Mouse (Mus musculus) hindbrain, embryonic 15.5 days (tissue): ENCODE data around the gene Gsg1l. TPM values are rescaled to one million over a fixed set of nuclear protein-coding genes. Genes with fewer than 3 reads are reported as not detected.

Source experiments
- ATAC-seq: fragments of 200-750 bp; cut with Nextera tagmentation; 2 replicates; pipeline ENCODE4 v1.8.0; 2017; ENCODE audit warnings: low read depth, moderate number of reproducible peaks, moderate TSS enrichment; ENCODE audit not compliant: low FRiP score
- H3K27ac ChIP-seq: fragments of 300-500 bp; sonication (generic); replicated peaks from 2 replicates; pipeline ENCODE4 v1.5.1; 2015; ENCODE audit warnings: mild to moderate bottlenecking, inconsistent platforms
- H3K27me3 ChIP-seq: fragments of 300-500 bp; sonication (generic); 2 replicates; pipeline ENCODE4 v1.6.1; 2015; ENCODE audit warnings: control low read depth, inconsistent platforms
- H3K36me3 ChIP-seq: fragments of 300-500 bp; sonication (generic); 2 replicates; pipeline ENCODE4 v1.6.1; 2015; ENCODE audit warnings: control low read depth, inconsistent platforms
- H3K4me1 ChIP-seq: fragments of 300-500 bp; sonication (generic); replicated peaks from 2 replicates; pipeline ENCODE4 v1.6.1; 2015; ENCODE audit warnings: control low read depth, inconsistent platforms
- H3K4me2 ChIP-seq: fragments of 300-500 bp; sonication (generic); 2 replicates; pipeline ENCODE4 v1.6.1; 2015; ENCODE audit warnings: moderate library complexity, mild to moderate bottlenecking, inconsistent platforms
- H3K4me3 ChIP-seq: fragments of 300-500 bp; sonication (generic); 2 replicates; pipeline ENCODE4 v1.5.1; 2015; ENCODE audit warnings: mild to moderate bottlenecking, inconsistent platforms
- H3K9ac ChIP-seq: fragments of 300-500 bp; sonication (generic); 2 replicates; pipeline ENCODE4 v1.6.1; 2015; ENCODE audit warnings: inconsistent platforms
- H3K9me3 ChIP-seq: fragments of 300-500 bp; sonication (generic); 2 replicates; pipeline ENCODE4 v1.6.1; 2016; ENCODE audit warnings: control low read depth, inconsistent platforms
- WGBS: fragments of 180-500 bp; shearing (Covaris S2); methylation state at CpG from one replicate; pipeline ENCODE4 v1.1.7; 2015; 5-methylcytosine and 5-hydroxymethylcytosine counted together
- polyA plus RNA-seq: library from polyadenylated mRNA; unstranded; fragments of >200 nt; fragmentation: Nextera tagmentation; extraction: Ambion mirVana; gene quantifications from 2 replicates; pipeline ENCODE4 v1.2.1, GENCODE M21; 2015

Gene Gsg1l
- polyA plus RNA-seq, 1 experiment from 2014 or later: 18.4 TPM

- Histone ChIP-seq H3K27me3 (0 out of 2 replicates have a peak, but pooled peaks cover 8% of the 10 kb centered on the region), H3K4me1 (peaks cover 23% of the 10 kb centered on the region), H3K4me3 (no peak overlapping the region), H3K36me3 (no peaks in the 10 kb centered on the region), H3K9ac (no peak overlapping the region), H3K27ac (no peak overlapping the region), H3K9me3 (no peaks in the 10 kb centered on the region), H3K4me2 (no peak overlapping the region)
- 97% methylated on average over 1 of the region's 1 CpGs for WGBS
- no peak for ATAC-seq
Observed at GRCm38 (mm10) chr7:126076935-126077334, 5.3 kb downstream of the Gsg1l start.

- Histone ChIP-seq H3K27ac (no peak overlapping the region), H3K36me3 (no peaks in the 10 kb centered on the region), H3K9ac (no peak overlapping the region), H3K4me2 (no peak overlapping the region), H3K27me3 (0 out of 2 replicates have a peak, but pooled peaks cover 4% of the 10 kb centered on the region), H3K4me1 (peaks cover 9% of the 10 kb centered on the region; the same call in 1 of the 2 replicates), H3K9me3 (no peaks in the 10 kb centered on the region), H3K4me3 (no peak overlapping the region)
- no peak for ATAC-seq
- 71% methylated on average over 9 of the region's 9 CpGs for WGBS
Observed at GRCm38 (mm10) chr7:126075058-126075457, 7.2 kb downstream of the Gsg1l start.

DNA sequence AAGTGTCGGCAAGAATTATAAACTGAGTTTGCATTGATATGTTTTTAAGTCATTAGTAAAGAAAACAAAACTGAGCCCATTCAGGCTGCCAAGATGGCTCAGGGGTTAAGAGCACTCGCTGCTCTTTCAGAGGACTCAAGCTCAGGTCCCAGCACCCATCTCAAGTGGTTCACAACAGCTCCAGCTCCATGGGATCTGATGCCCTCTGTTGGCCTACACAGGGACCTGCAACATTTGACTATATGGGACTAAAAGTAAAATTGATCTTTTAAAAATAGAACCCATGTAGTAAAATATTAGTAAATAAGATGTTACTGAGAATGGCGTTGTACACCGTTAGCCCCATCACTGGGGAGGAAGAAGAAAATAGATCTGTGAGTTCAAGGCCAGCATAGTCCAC lies 11.9 kb downstream of the Gsg1l start:
- no peaks in the 10 kb centered on the region for H3K9me3 ChIP-seq
- no peak overlapping the region for H3K9ac ChIP-seq
- 97% methylated on average over 4 of the region's 4 CpGs for WGBS
- no peaks in the 10 kb centered on the region for H3K36me3 ChIP-seq
- H3K27me3 ChIP-seq: no peaks in the 10 kb centered on the region
- ATAC-seq: no peak
- no peak overlapping the region for H3K27ac ChIP-seq
- H3K4me1 ChIP-seq: no peaks in the 10 kb centered on the region
- no peak overlapping the region for H3K4me2 ChIP-seq
- no peak overlapping the region for H3K4me3 ChIP-seq

- no peak overlapping the region; the same call in 1 of the 2 replicates for H3K27ac ChIP-seq
- 45% methylated on average over 14 of the region's 14 CpGs for WGBS
- H3K4me2 ChIP-seq: no peak overlapping the region
Observed at GRCm38 (mm10) chr7:126066777-126067176, 15.4 kb downstream of the Gsg1l start.

DNA sequence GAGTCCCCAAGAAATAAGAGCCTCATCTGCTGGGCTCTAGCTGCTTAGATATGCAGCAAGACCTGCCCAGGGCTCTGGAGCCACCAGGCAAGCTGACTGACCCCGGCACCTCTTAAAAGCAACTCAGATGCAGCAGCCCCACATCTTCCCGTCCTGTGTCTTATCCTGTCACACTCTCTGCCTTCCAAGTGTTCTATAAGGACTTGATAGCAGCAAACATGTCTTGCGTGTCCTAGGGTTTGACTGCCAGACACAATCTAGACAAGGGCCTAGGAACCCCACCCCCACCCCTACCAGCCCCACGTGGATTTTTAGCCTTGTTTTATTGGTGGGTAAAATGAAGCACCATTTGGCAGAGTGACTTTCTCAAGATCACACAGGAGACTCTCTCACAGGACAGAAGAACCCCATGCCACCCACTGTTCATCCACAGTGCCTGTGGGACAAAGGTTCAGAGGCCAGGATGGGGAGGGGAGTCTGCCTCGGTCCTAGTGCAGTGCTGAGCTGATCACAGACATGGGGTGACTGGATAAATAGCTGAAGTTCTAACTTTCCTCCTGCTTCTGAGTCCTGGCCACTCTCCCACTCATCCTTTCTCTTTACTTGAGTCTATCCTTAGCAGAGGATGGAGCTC lies 16.9 kb downstream of the Gsg1l start:
- H3K36me3 ChIP-seq: no peaks in the 10 kb centered on the region
- no peak overlapping the region for H3K4me2 ChIP-seq
- no peak overlapping the region for H3K4me3 ChIP-seq
- peaks cover 8% of the 10 kb centered on the region for H3K4me1 ChIP-seq
- WGBS: 75% methylated on average over 5 of the region's 5 CpGs
- no peak for ATAC-seq
- H3K9ac ChIP-seq: no peak overlapping the region
- no peak overlapping the region for H3K27ac ChIP-seq
- no peaks in the 10 kb centered on the region for H3K9me3 ChIP-seq
- no peaks in the 10 kb centered on the region for H3K27me3 ChIP-seq

More at GRCm38 (mm10) chr7:126066777-126067176, 15.4 kb downstream of the Gsg1l start:
- ATAC-seq: peak; percentile 63
- Histone ChIP-seq H3K9ac (no peak overlapping the region), H3K27me3 (no peaks in the 10 kb centered on the region), H3K9me3 (no peaks in the 10 kb centered on the region), H3K36me3 (no peaks in the 10 kb centered on the region), H3K4me1 (peaks cover 8% of the 10 kb centered on the region), H3K4me3 (no peak overlapping the region)

GRCm38 (mm10) chr7:126062228-126062627 lies 20.0 kb downstream of the Gsg1l start:
- Histone ChIP-seq H3K4me1 (peaks cover 18% of the 10 kb centered on the region), H3K4me3 (no peak overlapping the region), H3K27ac (no peak overlapping the region), H3K27me3 (no peaks in the 10 kb centered on the region), H3K4me2 (no peak overlapping the region), H3K9me3 (no peaks in the 10 kb centered on the region), H3K36me3 (no peaks in the 10 kb centered on the region), H3K9ac (no peak overlapping the region)
- WGBS: 18% methylated on average over 4 of the region's 4 CpGs
- peak; percentile 66; the same call in 1 of the 2 replicates for ATAC-seq

DNA sequence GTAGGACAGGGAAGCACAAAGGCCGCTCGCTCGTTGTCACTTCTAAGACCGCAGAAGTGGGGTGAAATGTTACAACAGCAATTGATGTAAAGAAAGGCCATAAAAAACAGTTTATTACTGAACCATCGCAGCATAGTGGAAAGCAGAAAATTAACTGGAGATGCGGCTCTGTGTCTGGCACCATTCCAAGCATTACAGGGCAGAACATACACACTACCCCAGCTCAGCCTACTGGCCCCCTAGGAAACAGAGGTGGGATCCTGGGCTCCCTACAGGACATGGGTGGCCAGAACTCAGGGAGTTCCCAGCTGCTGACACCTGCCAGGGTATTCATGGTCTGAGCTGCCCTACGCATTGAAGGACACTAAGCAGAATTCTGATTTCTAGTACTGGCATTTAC lies 23.3 kb downstream of the Gsg1l start:
- Histone ChIP-seq H3K9ac (no peak overlapping the region), H3K27ac (no peak overlapping the region), H3K9me3 (no peaks in the 10 kb centered on the region), H3K27me3 (no peaks in the 10 kb centered on the region), H3K36me3 (no peaks in the 10 kb centered on the region), H3K4me2 (no peak overlapping the region), H3K4me3 (no peak overlapping the region), H3K4me1 (peaks cover 46% of the 10 kb centered on the region)
- ATAC-seq: no peak
- WGBS: 27% methylated on average over 7 of the region's 7 CpGs

DNA sequence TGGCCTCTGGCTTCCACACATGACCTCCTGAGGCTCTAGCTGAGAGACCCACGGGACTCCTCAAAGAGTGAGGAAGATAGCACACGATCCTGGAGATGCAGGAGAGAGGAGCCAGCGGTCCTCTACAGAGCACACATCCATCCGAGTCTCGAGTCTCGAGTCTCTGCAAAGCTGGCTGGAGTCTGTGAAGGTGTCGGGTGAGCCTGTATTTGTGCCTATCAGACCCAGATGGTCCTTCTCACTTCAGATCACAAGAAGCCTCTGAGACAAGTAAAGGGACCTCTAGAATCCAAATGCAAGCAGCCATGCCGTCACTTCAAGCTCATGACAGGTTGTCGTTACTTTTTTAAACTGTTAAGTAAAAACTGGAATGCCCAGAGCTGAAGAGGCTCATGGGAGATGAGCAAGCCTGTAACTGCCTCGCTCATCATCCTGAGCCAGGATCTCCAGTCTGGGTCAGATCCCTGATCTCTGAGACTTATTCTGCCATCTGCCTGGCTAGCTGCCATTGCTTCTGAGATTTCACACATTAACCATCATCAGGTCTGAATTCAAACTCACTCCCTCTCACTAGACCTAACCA lies 24.8 kb downstream of the Gsg1l start:
- Histone ChIP-seq H3K9me3 (no peaks in the 10 kb centered on the region), H3K4me3 (no peak overlapping the region), H3K27ac (no peak overlapping the region), H3K27me3 (no peaks in the 10 kb centered on the region), H3K9ac (no peak overlapping the region), H3K4me2 (no peak overlapping the region), H3K4me1 (peaks cover 52% of the 10 kb centered on the region), H3K36me3 (no peaks in the 10 kb centered on the region)
- WGBS: 63% methylated on average over 10 of the region's 10 CpGs
- no peak for ATAC-seq

GRCm38 (mm10) chr7:126054574-126054973 lies 27.6 kb downstream of the Gsg1l start:
- Histone ChIP-seq H3K9me3 (no peaks in the 10 kb centered on the region), H3K27ac (no peak overlapping the region), H3K4me3 (no peak overlapping the region), H3K4me2 (no peak overlapping the region), H3K27me3 (no peaks in the 10 kb centered on the region), H3K36me3 (no peaks in the 10 kb centered on the region), H3K9ac (no peak overlapping the region), H3K4me1 (peaks cover 57% of the 10 kb centered on the region)
- 43% methylated on average over 6 of the region's 6 CpGs for WGBS
- ATAC-seq: no peak

- WGBS: 54% methylated on average over 7 of the region's 7 CpGs
- ATAC-seq: peak; percentile 10; the same call in 1 of the 2 replicates
- H3K4me2 ChIP-seq: no peak overlapping the region
- H3K27ac ChIP-seq: peak overlapping the region; percentile 44; the same call in 1 of the 2 replicates
- no peaks in the 10 kb centered on the region for H3K9me3 ChIP-seq
- H3K9ac ChIP-seq: no peak overlapping the region
- peaks cover 55% of the 10 kb centered on the region for H3K4me1 ChIP-seq
- no peaks in the 10 kb centered on the region for H3K36me3 ChIP-seq
- no peaks in the 10 kb centered on the region for H3K27me3 ChIP-seq
- H3K4me3 ChIP-seq: no peak overlapping the region
Observed at GRCm38 (mm10) chr7:126053618-126054017, 28.6 kb downstream of the Gsg1l start.

GRCm38 (mm10) chr7:126051910-126052309 lies 30.3 kb downstream of the Gsg1l start:
- 29% methylated on average over 6 of the region's 6 CpGs for WGBS
- H3K9me3 ChIP-seq: no peaks in the 10 kb centered on the region
- H3K4me3 ChIP-seq: no peak overlapping the region
- H3K36me3 ChIP-seq: no peaks in the 10 kb centered on the region
- H3K4me1 ChIP-seq: peaks cover 51% of the 10 kb centered on the region
- H3K27ac ChIP-seq: no peak overlapping the region
- H3K27me3 ChIP-seq: no peaks in the 10 kb centered on the region
- ATAC-seq: no peak
- no peak overlapping the region for H3K9ac ChIP-seq
- no peak overlapping the region for H3K4me2 ChIP-seq

- WGBS: 95% methylated on average over 6 of the region's 6 CpGs
- H3K9me3 ChIP-seq: no peaks in the 10 kb centered on the region
- H3K9ac ChIP-seq: no peak overlapping the region
- H3K4me3 ChIP-seq: no peak overlapping the region
- H3K27me3 ChIP-seq: no peaks in the 10 kb centered on the region
- H3K4me2 ChIP-seq: no peak overlapping the region
- H3K36me3 ChIP-seq: no peaks in the 10 kb centered on the region
- H3K27ac ChIP-seq: no peak overlapping the region
- H3K4me1 ChIP-seq: peaks cover 23% of the 10 kb centered on the region
- no peak for ATAC-seq
Observed at GRCm38 (mm10) chr7:126045077-126045476, 37.1 kb downstream of the Gsg1l start.
